Mouse (Mus musculus): ENCODE data around the gene Ccdc33. TPM values are rescaled to one million over a fixed set of nuclear protein-coding genes. Genes with fewer than 3 reads are reported as not detected.

The Ccdc33 gene
- total and polyA plus RNA-seq, 2 experiments from 2014 or later = 0.52 to 0.75 TPM

DNA sequence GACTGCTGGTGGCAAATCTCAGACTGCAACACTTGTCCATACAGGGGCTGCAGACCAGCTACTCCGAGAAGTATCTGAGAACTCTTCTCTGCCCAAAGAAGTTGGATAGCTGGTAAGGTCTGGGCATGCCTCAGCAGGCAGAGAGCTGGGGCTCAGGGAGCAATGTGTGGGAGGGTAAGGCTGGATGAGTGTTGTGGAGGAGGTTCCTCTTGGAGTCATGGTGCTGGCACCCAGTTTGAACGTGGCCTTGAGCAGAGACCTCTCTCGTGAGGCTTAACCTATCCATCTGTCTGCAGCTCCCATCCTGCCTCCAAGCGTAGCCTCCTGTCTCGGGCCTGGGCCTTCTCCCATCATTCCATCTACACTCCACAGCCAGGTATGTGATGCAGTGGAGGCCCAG lies 26.8 kb upstream of the Ccdc33 start:
- H3K4me2 ChIP-seq (ENCODE audit: low read depth, low read length) = no peak overlapping the region
- H3K9ac ChIP-seq (replicated peaks; ENCODE audit: low read length) = no peak overlapping the region
- no peaks in the 10 kb centered on the region for H3K36me3 ChIP-seq (ENCODE audit: insufficient read depth, low read length)
- ATAC-seq (no peak), DNase-seq (ENCODE audit: low spot score) (no peak)
- H3K4me1 ChIP-seq (ENCODE audit: insufficient read depth, low read length) = 0 out of 2 replicates have a peak, but pooled peaks cover 5% of the 10 kb centered on the region
- no peaks in the 10 kb centered on the region for H3K27me3 ChIP-seq (ENCODE audit: insufficient read depth, low read length)
- H3K9me3 ChIP-seq (ENCODE audit: low read length) = no peaks in the 10 kb centered on the region
- no peak overlapping the region for H3K27ac ChIP-seq
- TF ChIP-seq CTCF (IDR thresholded peaks at IDR 0.05; ENCODE audit: low read depth) = no peak
- 82% methylated on average over 5 of the region's 5 CpGs for WGBS
- H3K4me3 ChIP-seq (ENCODE audit: low read length) = no peak overlapping the region

DNA sequence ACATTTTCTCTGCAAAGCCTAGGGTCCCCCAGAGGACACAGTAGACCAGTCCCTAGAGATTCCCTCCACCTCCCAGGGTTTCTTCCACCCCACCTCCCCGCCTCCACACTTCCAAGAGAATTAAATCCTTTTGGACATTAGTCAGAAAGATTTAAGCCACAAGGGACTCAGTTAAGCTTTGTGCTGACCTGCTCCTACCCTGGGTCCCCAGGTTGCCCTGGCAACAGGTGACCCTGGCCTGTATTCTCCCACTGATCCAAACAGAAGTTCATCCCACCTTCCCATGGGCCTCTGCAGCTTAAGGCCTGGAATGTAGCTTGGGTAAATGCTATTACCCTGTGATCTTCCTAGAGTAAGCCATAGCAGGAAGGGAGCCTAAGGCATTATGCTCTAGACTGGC lies 26.0 kb upstream of the Ccdc33 start:
- 0 out of 2 replicates have a peak, but pooled peaks cover 5% of the 10 kb centered on the region for H3K4me1 ChIP-seq (ENCODE audit: insufficient read depth, low read length)
- 57% methylated on average over 1 of the region's 1 CpGs for WGBS
- no peaks in the 10 kb centered on the region for H3K9me3 ChIP-seq (ENCODE audit: low read length)
- H3K27ac ChIP-seq = no peak overlapping the region
- no peaks in the 10 kb centered on the region for H3K27me3 ChIP-seq (ENCODE audit: insufficient read depth, low read length)
- ATAC-seq (no peak), DNase-seq (ENCODE audit: low spot score) (no peak)
- H3K36me3 ChIP-seq (ENCODE audit: insufficient read depth, low read length) = no peaks in the 10 kb centered on the region
- no peak for TF ChIP-seq CTCF (IDR thresholded peaks at IDR 0.05; ENCODE audit: low read depth)
- no peak overlapping the region for H3K4me2 ChIP-seq (ENCODE audit: low read depth, low read length)
- H3K9ac ChIP-seq (replicated peaks; ENCODE audit: low read length) = no peak overlapping the region
- H3K4me3 ChIP-seq (ENCODE audit: low read length) = no peak overlapping the region

- Histone ChIP-seq H3K4me2 (ENCODE audit: low read depth, low read length) (no peak overlapping the region), H3K9me3 (ENCODE audit: low read length) (no peaks in the 10 kb centered on the region), H3K27ac (no peak overlapping the region), H3K27me3 (ENCODE audit: insufficient read depth, low read length) (no peaks in the 10 kb centered on the region), H3K36me3 (ENCODE audit: insufficient read depth, low read length) (no peaks in the 10 kb centered on the region), H3K9ac (replicated peaks; ENCODE audit: low read length) (no peak overlapping the region), H3K4me1 (ENCODE audit: insufficient read depth, low read length) (0 out of 2 replicates have a peak, but pooled peaks cover 8% of the 10 kb centered on the region), H3K4me3 (ENCODE audit: low read length) (no peak overlapping the region)
- WGBS = 34% methylated on average over 7 of the region's 7 CpGs
- ATAC-seq (no peak), DNase-seq (ENCODE audit: low spot score) (no peak)
- no peak for TF ChIP-seq CTCF (IDR thresholded peaks at IDR 0.05; ENCODE audit: low read depth)
Observed at GRCm38 (mm10) chr9:58143419-58143818, 24.8 kb upstream of the Ccdc33 start.

- Histone ChIP-seq H3K27me3 (ENCODE audit: insufficient read depth, low read length) (no peaks in the 10 kb centered on the region), H3K4me1 (ENCODE audit: insufficient read depth, low read length) (peaks cover 7% of the 10 kb centered on the region; the same call in 1 of the 2 replicates), H3K4me2 (ENCODE audit: low read depth, low read length) (no peak overlapping the region), H3K36me3 (ENCODE audit: insufficient read depth, low read length) (no peaks in the 10 kb centered on the region), H3K4me3 (ENCODE audit: low read length) (no peak overlapping the region), H3K27ac (no peak overlapping the region), H3K9me3 (ENCODE audit: low read length) (no peaks in the 10 kb centered on the region), H3K9ac (replicated peaks; ENCODE audit: low read length) (no peak overlapping the region)
- no peak for DNase-seq (ENCODE audit: low spot score)
- no peak for TF ChIP-seq CTCF (IDR thresholded peaks at IDR 0.05; ENCODE audit: low read depth)
- no peak for ATAC-seq
- WGBS = 32% methylated on average over 6 of the region's 6 CpGs
Observed at GRCm38 (mm10) chr9:58139947-58140346, 21.3 kb upstream of the Ccdc33 start.

DNA sequence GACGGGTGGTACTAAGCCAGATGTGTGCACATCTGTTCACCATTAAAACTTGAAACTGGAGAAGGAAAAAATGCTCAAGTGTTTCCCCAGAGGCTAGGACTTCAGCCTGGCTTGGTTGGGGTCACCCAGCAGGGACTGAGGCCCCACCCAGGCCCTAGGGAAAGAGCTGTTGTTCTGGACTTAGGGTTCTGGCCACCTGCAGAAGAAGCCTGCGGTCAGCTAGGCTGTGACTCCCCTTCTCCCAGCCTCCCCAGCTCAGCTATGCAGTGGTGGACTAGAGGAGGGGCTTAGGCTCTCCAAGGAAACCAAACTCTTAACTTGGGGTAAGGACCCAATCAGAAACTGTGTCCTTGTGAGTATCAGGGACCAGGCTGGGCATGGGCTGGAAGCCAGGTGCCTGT lies 17.3 kb upstream of the Ccdc33 start:
- Histone ChIP-seq H3K4me2 (ENCODE audit: low read depth, low read length) (no peak overlapping the region), H3K9me3 (ENCODE audit: low read length) (no peaks in the 10 kb centered on the region), H3K27me3 (ENCODE audit: insufficient read depth, low read length) (no peaks in the 10 kb centered on the region), H3K4me3 (ENCODE audit: low read length) (no peak overlapping the region), H3K9ac (replicated peaks; ENCODE audit: low read length) (no peak overlapping the region), H3K4me1 (ENCODE audit: insufficient read depth, low read length) (peaks cover 24% of the 10 kb centered on the region; the same call in 1 of the 2 replicates), H3K36me3 (ENCODE audit: insufficient read depth, low read length) (no peaks in the 10 kb centered on the region), H3K27ac (no peak overlapping the region)
- WGBS = 31% methylated on average over 2 of the region's 2 CpGs
- ATAC-seq = no peak
- no peak for DNase-seq (ENCODE audit: low spot score)
- no peak for TF ChIP-seq CTCF (IDR thresholded peaks at IDR 0.05; ENCODE audit: low read depth)

GRCm38 (mm10) chr9:58134906-58135305 lies 16.3 kb upstream of the Ccdc33 start:
- H3K4me3 ChIP-seq (ENCODE audit: low read length) = no peak overlapping the region
- H3K4me2 ChIP-seq (ENCODE audit: low read depth, low read length) = no peak overlapping the region
- H3K27me3 ChIP-seq (ENCODE audit: insufficient read depth, low read length) = no peaks in the 10 kb centered on the region
- H3K9ac ChIP-seq (replicated peaks; ENCODE audit: low read length) = no peak overlapping the region
- peak overlapping the region; percentile 54; the same call in 1 of the 2 replicates for H3K27ac ChIP-seq
- TF ChIP-seq CTCF (IDR thresholded peaks at IDR 0.05; ENCODE audit: low read depth) = no peak
- no peaks in the 10 kb centered on the region for H3K9me3 ChIP-seq (ENCODE audit: low read length)
- peaks cover 24% of the 10 kb centered on the region; the same call in 1 of the 2 replicates for H3K4me1 ChIP-seq (ENCODE audit: insufficient read depth, low read length)
- 23% methylated on average over 7 of the region's 7 CpGs for WGBS
- peak; percentile 74 for DNase-seq (ENCODE audit: low spot score)
- H3K36me3 ChIP-seq (ENCODE audit: insufficient read depth, low read length) = no peaks in the 10 kb centered on the region
- peak; percentile 27 for ATAC-seq

Measured in hindbrain, postnatal 0 days (tissue).